Mouse (Mus musculus) regulatory T cell (primary cell): ENCODE results near the gene Mcpt8.
"Not testable (repeated sequence)": the region's sequence is repeated elsewhere in the genome, so short reads cannot be mapped to it uniquely, and the experiment has no call there.

Experiments
- in situ Hi-C: fragments of 300-600 bp; cut with MboI, MseI; formaldehyde crosslinking; loops from one replicate; pipeline ENCODE4 v1.15.1; 2025; ENCODE audit warnings: high pct_unique_total_duplicates

The Mcpt8 gene

DNA sequence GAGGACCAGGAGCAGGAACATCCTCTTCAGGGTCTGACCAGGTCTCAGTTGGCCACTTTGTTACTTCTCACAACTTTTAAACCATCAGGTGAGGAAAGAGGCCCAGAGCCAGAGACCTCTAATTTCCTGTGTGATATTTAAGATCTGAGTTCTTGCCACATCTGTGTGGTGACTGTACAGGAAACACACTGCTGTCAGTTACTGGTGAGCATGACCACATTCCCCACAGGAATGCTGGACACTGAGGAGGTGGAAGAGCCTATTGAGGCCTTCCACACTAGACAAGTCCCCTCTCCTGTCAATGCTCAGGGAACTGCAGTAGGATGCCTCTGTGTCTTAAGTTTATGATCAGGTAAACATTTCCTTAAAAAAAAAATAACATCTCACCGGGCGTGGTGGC, at the start of gene Mcpt8:
TSS of gene Mcpt8 (minus strand) at position 107 of the 400 bp plus-strand sequence.
- in situ Hi-C loops, result no loop called here

- in situ Hi-C loops, result not testable (repeated sequence)
These were observed 48.6 kb upstream of the Mcpt8 start for GRCm38 (mm10) chr14:56133675-56134074.

DNA sequence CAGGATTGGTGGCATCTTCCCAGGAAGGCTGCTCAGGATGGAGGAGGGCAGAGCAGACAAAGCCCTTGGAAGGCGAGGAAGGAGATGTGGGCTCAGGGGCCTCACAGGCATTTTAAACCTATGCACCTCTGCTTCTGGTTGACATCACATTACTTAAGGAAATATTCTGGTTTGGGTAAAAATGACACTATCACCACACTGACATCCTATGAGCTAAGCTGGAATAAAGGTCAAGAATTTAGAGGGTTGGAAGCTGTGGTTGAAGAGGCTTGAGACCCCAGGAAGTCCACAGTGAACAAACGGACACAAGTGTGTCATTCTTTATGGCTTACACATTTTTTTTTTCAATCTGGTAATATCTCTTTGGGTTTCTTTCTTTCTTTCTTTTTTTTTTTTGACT, 47.4 kb upstream of the Mcpt8 start, which contains the start of gene Gzmd:
TSS of gene Gzmd (minus strand) at position 101 of the 400 bp plus-strand sequence.
- in situ Hi-C loops, result not testable (repeated sequence)

GRCm38 (mm10) chr14:56128341-56128740, 43.3 kb upstream of the Mcpt8 start:
- in situ Hi-C loops, result no loop called here

DNA sequence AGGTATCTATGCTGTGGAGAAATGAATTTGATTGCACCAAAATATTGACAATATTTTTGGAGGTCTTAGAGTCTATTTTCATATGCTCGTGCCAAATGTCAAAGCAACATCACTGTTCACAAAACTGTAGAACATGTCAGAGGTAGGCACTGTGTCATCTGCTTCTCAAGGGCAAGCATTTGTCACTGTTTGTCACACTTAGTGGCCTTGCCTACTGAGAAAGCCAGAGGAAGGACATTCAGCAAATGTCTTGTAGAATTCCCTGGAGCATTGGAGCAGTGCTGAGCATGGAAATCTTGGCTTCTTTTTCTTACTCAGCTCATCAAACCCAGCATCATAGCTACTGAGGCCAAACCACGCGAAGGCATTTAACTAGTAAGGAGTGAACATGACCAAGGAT, 38.4 kb upstream of the Mcpt8 start:
- in situ Hi-C loops, result no loop called here

- in situ Hi-C loops, result no loop called here
These were observed 35.5 kb upstream of the Mcpt8 start, which contains the start of gene Gzme for GRCm38 (mm10) chr14:56120525-56120924. Gene Gzme, minus strand, starts transcription at chr14:56120625.

DNA sequence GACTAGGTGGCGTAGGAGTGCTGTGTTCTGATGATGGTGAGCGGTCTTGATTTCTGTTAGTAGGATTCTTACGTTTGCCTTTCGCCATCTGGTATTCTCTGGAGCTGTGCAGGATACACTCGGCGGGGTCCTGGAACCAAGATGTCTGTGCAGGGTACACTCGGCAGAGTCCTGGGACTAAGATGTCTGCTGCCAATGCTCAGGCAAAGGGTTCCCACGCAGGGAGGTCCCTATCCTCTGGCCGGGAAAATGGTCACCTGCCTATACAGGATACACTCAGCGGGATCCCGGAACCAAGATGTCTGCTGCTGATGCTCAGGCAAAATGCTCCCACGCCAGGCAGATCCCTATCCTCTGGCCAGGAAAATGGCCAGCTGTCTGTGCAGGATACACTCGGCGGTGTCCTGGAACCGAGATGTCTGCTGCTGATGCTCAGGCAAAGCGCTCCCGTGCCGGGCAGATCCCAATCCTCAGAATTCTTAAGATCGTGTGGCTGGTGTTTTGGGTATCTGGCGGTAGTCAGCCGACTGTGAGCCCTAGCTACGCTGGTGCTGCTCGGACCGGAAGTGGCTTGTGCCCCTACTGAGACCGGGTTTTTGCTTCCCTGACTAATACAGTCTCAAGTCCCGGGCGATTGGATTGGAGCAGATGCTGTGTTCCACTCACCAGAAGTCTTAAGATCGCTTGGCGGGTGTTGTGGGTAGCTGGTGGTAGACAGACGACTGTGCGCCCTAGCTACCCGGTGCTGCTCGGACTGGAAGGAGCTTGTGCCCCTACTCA, 30.6 kb upstream of the Mcpt8 start:
- in situ Hi-C loops, result not testable (repeated sequence)

GRCm38 (mm10) chr14:56105447-56106180, 20.5 kb upstream of the Mcpt8 start:
- in situ Hi-C loops, result no loop called here

- in situ Hi-C loops, result no loop called here
These were observed 19.9 kb upstream of the Mcpt8 start for GRCm38 (mm10) chr14:56105016-56105415.

- in situ Hi-C loops, result no loop called here
These were observed 18.4 kb upstream of the Mcpt8 start for GRCm38 (mm10) chr14:56103452-56103851.

DNA sequence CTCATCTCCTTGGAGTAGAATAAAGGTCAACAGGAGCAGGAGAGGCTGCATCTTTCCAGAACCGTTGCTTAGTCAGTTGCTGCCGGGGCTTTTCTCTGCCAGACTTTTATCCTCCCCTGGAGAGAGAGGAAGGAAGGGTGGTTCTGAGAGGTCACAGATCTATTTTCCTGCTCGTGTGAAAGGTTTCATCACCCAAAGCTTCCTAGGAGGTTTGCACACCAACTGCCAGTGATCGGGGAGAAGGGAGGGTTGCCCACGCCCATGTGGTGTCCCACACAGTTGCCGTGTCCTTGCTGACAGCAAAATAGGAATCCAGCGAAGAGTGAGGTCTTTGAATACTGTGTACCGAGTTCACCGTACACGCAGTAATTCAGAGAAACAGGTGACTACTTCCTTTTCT, 17.3 kb upstream of the Mcpt8 start, which contains the start of gene Ctsg:
TSS of gene Ctsg (minus strand) at position 189 of the 400 bp plus-strand sequence.
- in situ Hi-C loops, result no loop called here

GRCm38 (mm10) chr14:56098940-56099339, 13.9 kb upstream of the Mcpt8 start:
- in situ Hi-C loops, result no loop called here

- in situ Hi-C loops, result no loop called here
These were observed 12.5 kb upstream of the Mcpt8 start for GRCm38 (mm10) chr14:56097597-56097996.

DNA sequence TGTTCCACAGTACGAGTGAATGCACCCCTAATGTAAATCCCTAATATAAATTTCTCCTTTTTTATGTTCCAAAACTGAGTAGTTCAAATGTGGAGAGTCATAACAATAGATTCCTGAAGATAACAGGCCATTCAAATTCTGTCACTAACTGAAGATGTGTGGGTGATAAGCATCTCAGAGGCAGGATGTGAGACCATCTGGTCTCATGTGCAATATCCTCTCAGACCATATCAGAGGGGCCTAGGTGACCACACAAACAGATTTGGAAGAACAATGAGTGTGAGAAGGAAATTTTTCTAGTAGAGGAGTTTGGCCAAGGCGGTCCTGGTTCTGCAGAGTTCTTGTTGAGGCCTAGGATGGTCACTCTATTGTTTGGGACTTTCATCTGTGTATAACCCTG, 8.3 kb upstream of the Mcpt8 start:
- in situ Hi-C loops, result no loop called here

DNA sequence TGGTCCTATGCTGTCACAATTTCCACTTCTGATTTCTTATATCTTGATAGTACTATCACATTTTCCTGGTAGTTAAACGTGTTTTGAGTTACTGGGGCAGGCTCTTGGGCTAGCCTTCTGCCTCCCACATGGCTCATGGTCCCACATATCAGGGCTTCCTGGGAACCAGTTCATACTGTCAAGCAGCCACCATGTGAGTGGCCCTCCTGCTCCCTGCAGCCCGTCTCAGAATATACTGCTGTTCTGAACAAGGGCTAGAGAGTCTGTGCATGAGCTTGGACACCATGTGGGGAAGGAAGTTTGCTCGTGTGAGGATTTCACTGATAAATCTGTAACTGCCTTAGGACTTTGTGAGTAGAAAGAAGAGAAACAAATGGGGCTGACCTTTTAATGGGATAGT, 1.6 kb upstream of the Mcpt8 start:
- in situ Hi-C loops, result no loop called here

DNA sequence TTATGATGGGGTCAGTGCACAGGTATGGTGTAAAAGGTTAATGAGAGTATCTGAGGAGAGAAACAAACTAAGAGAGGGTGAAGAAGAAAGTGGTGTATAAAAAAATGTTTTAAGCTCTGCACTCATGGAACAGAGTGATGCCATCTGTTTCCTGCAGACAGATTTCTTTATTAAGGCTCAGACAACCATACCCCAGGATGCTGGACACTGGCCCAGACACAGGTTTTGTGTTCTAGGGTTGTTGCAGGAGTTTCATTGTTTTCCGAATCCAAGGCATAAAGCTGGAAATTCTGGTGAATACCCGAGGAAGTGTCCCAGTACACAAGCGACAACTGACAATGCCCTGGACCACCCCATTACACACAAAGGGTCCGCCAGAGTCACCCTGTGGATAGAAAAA, 3.1 kb downstream of the Mcpt8 start:
- in situ Hi-C loops, result no loop called here

DNA sequence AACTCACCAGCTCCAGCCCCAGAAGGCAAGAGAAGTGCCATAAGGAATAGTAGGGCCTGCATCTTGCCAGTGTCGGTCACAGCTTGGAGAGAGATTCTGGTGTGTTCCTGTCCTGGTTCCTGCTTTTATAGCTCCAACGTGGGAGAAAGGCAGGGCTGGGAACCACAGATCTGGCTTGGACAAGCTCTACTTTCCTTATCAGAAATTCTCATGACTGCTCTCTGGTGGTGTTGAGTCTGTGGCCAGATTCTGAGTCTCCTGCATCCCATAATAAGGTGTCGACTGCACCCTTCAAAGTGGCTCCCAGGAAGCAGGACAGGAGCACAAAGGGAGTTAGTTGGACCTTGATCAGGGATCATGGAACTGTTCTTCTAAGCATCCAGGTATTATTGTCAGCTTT, 22.9 kb downstream of the Mcpt8 start, which contains the start of gene Mcpt4:
TSS of gene Mcpt4 (minus strand) at position 101 of the 400 bp plus-strand sequence.
- in situ Hi-C loops, result not testable (repeated sequence)

- in situ Hi-C loops, result no loop called here
These were observed 27.4 kb downstream of the Mcpt8 start for GRCm38 (mm10) chr14:56057722-56058121.

DNA sequence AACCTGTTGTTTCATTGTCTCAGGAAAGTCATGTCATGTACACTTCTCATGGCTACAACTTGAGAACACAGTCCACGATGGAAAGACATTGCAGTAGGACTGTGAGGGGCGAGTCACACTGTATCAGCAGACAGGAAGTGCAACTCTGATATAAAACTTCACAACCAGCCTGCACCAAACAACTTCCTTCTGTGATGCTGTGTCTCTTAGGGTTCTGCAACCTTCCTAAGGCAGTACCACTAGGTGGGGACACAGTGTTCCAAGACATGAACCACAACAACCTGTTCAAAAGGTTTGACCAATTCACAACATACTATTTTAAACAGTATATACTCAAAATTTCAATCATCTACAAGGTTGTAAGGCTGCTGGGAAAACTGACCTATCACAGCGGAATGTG, 29.7 kb downstream of the Mcpt8 start:
- in situ Hi-C loops, result no loop called here

DNA sequence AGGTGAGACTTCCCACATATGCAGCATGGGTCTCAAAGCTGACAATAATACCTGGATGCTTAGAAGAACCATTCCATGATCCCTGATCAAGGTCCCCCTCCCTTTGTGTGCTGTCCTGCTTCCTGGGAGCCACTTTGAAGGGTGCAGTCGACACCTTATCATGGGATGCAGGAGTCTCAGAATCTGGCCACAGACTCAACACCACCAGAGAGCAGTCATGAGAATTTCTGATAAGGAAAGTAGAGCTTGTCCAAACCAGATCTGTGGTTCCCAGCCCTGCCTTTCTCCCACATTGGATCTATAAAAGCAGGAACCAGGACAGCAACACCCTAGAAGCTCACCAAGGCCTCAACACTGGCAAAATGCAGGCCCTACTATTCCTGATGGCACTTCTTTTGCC, 43.3 kb downstream of the Mcpt8 start, which contains the start of gene Mcpt2:
TSS of gene Mcpt2 (plus strand) at position 250 of the 400 bp plus-strand sequence.
- in situ Hi-C loops, result not testable (repeated sequence)

DNA sequence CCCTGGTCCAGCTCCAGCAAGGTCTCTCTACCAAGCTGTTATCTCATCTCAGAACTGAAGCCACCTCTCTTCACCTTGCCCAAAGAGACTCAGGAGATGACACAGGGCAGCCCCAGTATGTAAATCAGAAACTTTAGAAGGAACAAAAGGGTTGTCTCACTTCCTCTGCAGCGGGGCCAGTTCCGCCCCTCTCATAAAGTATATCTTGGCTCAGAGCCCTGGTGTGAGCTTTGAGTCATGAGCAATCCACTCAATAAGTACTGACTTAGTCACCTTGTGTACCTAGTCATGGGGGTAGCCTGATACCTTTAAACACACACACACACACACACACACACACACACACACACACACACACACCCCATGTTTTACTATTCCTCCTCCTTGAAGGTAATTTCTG, 50.6 kb downstream of the Mcpt8 start:
- in situ Hi-C loops, result no loop called here
